Mouse (Mus musculus) forebrain, postnatal 0 days (tissue): Measurements from ENCODE around the gene Slc4a4. TPM values are rescaled to one million over a fixed set of nuclear protein-coding genes. Genes with fewer than 3 reads are reported as not detected.

ENCODE experiments used
- ATAC-seq: fragments of 200-750 bp; cut with Nextera tagmentation; 2 replicates; pipeline ENCODE4 v1.8.0; 2017; ENCODE audit warnings: mild to moderate bottlenecking, moderate library complexity
- DNase-seq: peaks from one replicate; pipeline ENCODE4 v3.0.0-alpha.2; 2015
- H3K27ac ChIP-seq: fragments of 300-500 bp; sonication (generic); 2 replicates; pipeline ENCODE4 v1.5.1; 2014; ENCODE audit warnings: low read depth, mild to moderate bottlenecking, antibody characterized with exemption, low read length, moderate library complexity, mixed read lengths
- H3K27me3 ChIP-seq: fragments of 300-500 bp; sonication (generic); 2 replicates; pipeline ENCODE4 v1.6.1; 2014; ENCODE audit warnings: mild to moderate bottlenecking, low read length, mixed read lengths; ENCODE audit not compliant: insufficient read depth
- H3K36me3 ChIP-seq: fragments of 300-500 bp; sonication (generic); 2 replicates; pipeline ENCODE4 v1.6.1; 2014; ENCODE audit warnings: mild to moderate bottlenecking, moderate library complexity; ENCODE audit not compliant: insufficient read depth
- H3K4me1 ChIP-seq: fragments of 300-500 bp; sonication (generic); 2 replicates; pipeline ENCODE4 v1.6.1; 2014; ENCODE audit warnings: antibody characterized with exemption; ENCODE audit not compliant: insufficient read depth
- H3K4me2 ChIP-seq: fragments of 300-500 bp; sonication (generic); 2 replicates; pipeline ENCODE4 v1.6.1; 2014; ENCODE audit warnings: low read depth, mild to moderate bottlenecking, moderate library complexity
- H3K4me3 ChIP-seq: fragments of 300-500 bp; sonication (generic); 2 replicates; pipeline ENCODE4 v1.5.1; 2014; ENCODE audit warnings: low read depth, low read length, mixed read lengths
- H3K9ac ChIP-seq: fragments of 300-500 bp; sonication (generic); 2 replicates; pipeline ENCODE4 v1.6.1; 2014; ENCODE audit warnings: mild to moderate bottlenecking
- H3K9me3 ChIP-seq: fragments of 300-500 bp; sonication (generic); 2 replicates; pipeline ENCODE4 v1.6.1; 2016; ENCODE audit warnings: low read length
- CTCF ChIP-seq: sonication (generic); IDR thresholded peaks from 2 replicates; pipeline ENCODE4 v1.5.1; 2016; ENCODE audit warnings: antibody characterized with exemption, control low read depth, low read depth
- WGBS: fragments of 180-500 bp; shearing (Covaris S2); extraction: QIAGEN DNeasy Blood & Tissue Kit; methylation state at CpG from one replicate; pipeline ENCODE4 v1.1.7; 2014; 5-methylcytosine and 5-hydroxymethylcytosine counted together
- polyA plus RNA-seq: library from polyadenylated mRNA; unstranded; fragments of >200 nt; fragmentation: Nextera tagmentation; extraction: Ambion mirVana; gene quantifications from 2 replicates; pipeline ENCODE4 v1.2.1, GENCODE M21; 2015
- total RNA-seq: library from RNA; depleted of rRNA; stranded (reverse); fragments of >200 nt; gene quantifications from 2 replicates; pipeline ENCODE4 v1.2.3, GENCODE M21; 2014

Gene Slc4a4
- total and polyA plus RNA-seq, 2 experiments from 2014 or later = 11.8 to 34.7 TPM

DNA sequence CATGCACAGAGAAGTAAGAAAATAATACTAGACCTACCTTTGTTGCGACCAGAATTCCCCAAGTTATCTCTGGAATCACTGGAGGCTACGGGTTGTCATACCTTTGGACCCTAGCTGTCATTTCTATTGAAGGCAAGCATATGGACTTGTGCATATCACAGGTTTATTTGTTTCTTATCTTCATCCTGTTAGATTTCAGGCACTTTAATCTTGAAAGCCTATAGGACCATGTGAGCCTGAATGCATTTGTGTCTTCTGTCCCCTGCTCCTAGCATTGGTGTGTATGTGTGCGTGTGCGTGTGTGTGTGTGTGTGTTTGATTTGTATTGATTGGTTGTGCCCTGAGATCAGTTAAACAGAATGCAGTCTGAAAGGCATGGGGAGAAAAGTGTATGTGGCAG, 185.3 kb downstream of the Slc4a4 start:
- no peak overlapping the region for H3K9ac ChIP-seq
- WGBS = 91% methylated on average over 4 of the region's 4 CpGs

GRCm38 (mm10) chr5:89077711-89078110, 191.1 kb downstream of the Slc4a4 start:
- Histone ChIP-seq H3K36me3 (no peaks in the 10 kb centered on the region), H3K9me3 (no peaks in the 10 kb centered on the region), H3K27ac (no peak overlapping the region), H3K4me2 (no peak overlapping the region), H3K4me3 (no peak overlapping the region), H3K27me3 (no peaks in the 10 kb centered on the region), H3K9ac (no peak overlapping the region), H3K4me1 (no peaks in the 10 kb centered on the region)
- TF ChIP-seq CTCF = no peak
- ATAC-seq = no peak
- no peak for DNase-seq
- 84% methylated on average over 1 of the region's 1 CpGs for WGBS

More for the DNA sequence above, 185.3 kb downstream of the Slc4a4 start:
- H3K27ac ChIP-seq = no peak overlapping the region
- H3K9me3 ChIP-seq = no peaks in the 10 kb centered on the region
- no peak for TF ChIP-seq CTCF
- DNase-seq (no peak), ATAC-seq (no peak)
- no peaks in the 10 kb centered on the region for H3K4me1 ChIP-seq
- H3K4me3 ChIP-seq = no peak overlapping the region
- no peak overlapping the region for H3K4me2 ChIP-seq
- H3K27me3 ChIP-seq = no peaks in the 10 kb centered on the region
- H3K36me3 ChIP-seq = no peaks in the 10 kb centered on the region

- H3K4me1 ChIP-seq = no peaks in the 10 kb centered on the region
- no peak for TF ChIP-seq CTCF
- DNase-seq (no peak), ATAC-seq (no peak)
- H3K36me3 ChIP-seq = no peaks in the 10 kb centered on the region
- no peaks in the 10 kb centered on the region for H3K27me3 ChIP-seq
- no peak overlapping the region for H3K9ac ChIP-seq
- H3K4me2 ChIP-seq = no peak overlapping the region
- WGBS = 84% methylated on average over 4 of the region's 4 CpGs
- H3K27ac ChIP-seq = no peak overlapping the region
- no peak overlapping the region for H3K4me3 ChIP-seq
- no peaks in the 10 kb centered on the region for H3K9me3 ChIP-seq
Observed at GRCm38 (mm10) chr5:89083476-89083875, 196.9 kb downstream of the Slc4a4 start.

GRCm38 (mm10) chr5:89087916-89088315, 201.3 kb downstream of the Slc4a4 start:
- Histone ChIP-seq H3K27me3 (no peaks in the 10 kb centered on the region), H3K9me3 (no peaks in the 10 kb centered on the region), H3K9ac (no peak overlapping the region), H3K4me2 (no peak overlapping the region), H3K4me1 (no peaks in the 10 kb centered on the region), H3K27ac (no peak overlapping the region), H3K4me3 (no peak overlapping the region), H3K36me3 (no peaks in the 10 kb centered on the region)
- DNase-seq (no peak), ATAC-seq (peak; percentile 7)
- 81% methylated on average over 7 of the region's 7 CpGs for WGBS
- TF ChIP-seq CTCF = no peak

DNA sequence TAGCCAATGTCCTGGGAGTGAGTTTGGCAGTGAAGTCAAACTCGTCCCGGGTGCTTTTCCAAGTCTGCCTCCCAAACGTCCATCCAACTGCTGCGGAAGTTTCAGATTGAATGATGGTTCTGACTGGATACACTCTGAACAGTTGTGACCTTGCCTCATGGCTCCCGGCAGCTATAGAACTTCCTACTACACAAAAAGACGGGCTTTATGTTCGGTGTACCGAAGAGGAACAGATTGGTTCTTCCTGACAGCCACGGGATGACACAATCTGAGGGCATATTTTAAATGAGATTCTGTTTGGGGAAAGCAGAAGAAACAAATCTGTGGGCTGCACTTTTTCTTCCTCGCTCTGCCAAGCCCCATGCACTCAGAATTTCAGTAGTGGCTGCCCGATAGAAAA, 201.8 kb downstream of the Slc4a4 start:
- Histone ChIP-seq H3K27ac (peak overlapping the region; percentile 47; the same call in 1 of the 2 replicates), H3K36me3 (no peaks in the 10 kb centered on the region), H3K9me3 (no peaks in the 10 kb centered on the region), H3K4me1 (no peaks in the 10 kb centered on the region), H3K9ac (no peak overlapping the region), H3K27me3 (no peaks in the 10 kb centered on the region), H3K4me2 (peak overlapping the region; percentile 19), H3K4me3 (no peak overlapping the region)
- DNase-seq = peak; percentile 46
- WGBS = 40% methylated on average over 11 of the region's 11 CpGs
- peak; percentile 72 for ATAC-seq
- TF ChIP-seq CTCF = no peak

GRCm38 (mm10) chr5:89090131-89090530, 203.5 kb downstream of the Slc4a4 start:
- Histone ChIP-seq H3K9ac (no peak overlapping the region), H3K27ac (no peak overlapping the region), H3K4me1 (no peaks in the 10 kb centered on the region), H3K27me3 (no peaks in the 10 kb centered on the region), H3K4me2 (no peak overlapping the region), H3K9me3 (no peaks in the 10 kb centered on the region), H3K4me3 (no peak overlapping the region), H3K36me3 (no peaks in the 10 kb centered on the region)
- ATAC-seq (no peak), DNase-seq (no peak)
- TF ChIP-seq CTCF = no peak
- WGBS = 83% methylated on average over 3 of the region's 3 CpGs

- Histone ChIP-seq H3K4me1 (no peaks in the 10 kb centered on the region), H3K27me3 (no peaks in the 10 kb centered on the region), H3K27ac (no peak overlapping the region), H3K4me2 (no peak overlapping the region), H3K9ac (no peak overlapping the region), H3K9me3 (no peaks in the 10 kb centered on the region), H3K4me3 (no peak overlapping the region), H3K36me3 (no peaks in the 10 kb centered on the region)
- ATAC-seq (no peak), DNase-seq (no peak)
- TF ChIP-seq CTCF = no peak
Observed at GRCm38 (mm10) chr5:89096371-89096770, 209.8 kb downstream of the Slc4a4 start.

- no peak for TF ChIP-seq CTCF
- ATAC-seq (no peak), DNase-seq (no peak)
- no peaks in the 10 kb centered on the region for H3K27me3 ChIP-seq
- H3K36me3 ChIP-seq = no peaks in the 10 kb centered on the region
- H3K9me3 ChIP-seq = no peaks in the 10 kb centered on the region
- WGBS = 90% methylated on average over 3 of the region's 3 CpGs
- H3K4me2 ChIP-seq = no peak overlapping the region
- no peak overlapping the region for H3K4me3 ChIP-seq
- H3K9ac ChIP-seq = no peak overlapping the region
- H3K4me1 ChIP-seq = no peaks in the 10 kb centered on the region
- H3K27ac ChIP-seq = no peak overlapping the region
Observed at GRCm38 (mm10) chr5:89097291-89097690, 210.7 kb downstream of the Slc4a4 start.
